Mouse (Mus musculus) stomach, embryonic 15.5 days (tissue): ENCODE measurements around the gene Pusl1. TPM values are rescaled to one million over a fixed set of nuclear protein-coding genes. Genes with fewer than 3 reads are reported as not detected.
A peak's percentile ranks its signal among the peaks of the same experiment; 100 is the strongest.

Experiments
- ATAC-seq: fragments of 200-750 bp; cut with Nextera tagmentation; 2 replicates; pipeline ENCODE4 v1.8.0; 2017; ENCODE audit warnings: low read depth, moderate number of reproducible peaks, moderate TSS enrichment; ENCODE audit not compliant: insufficient read depth, low FRiP score
- H3K27ac ChIP-seq: fragments of 300-500 bp; sonication (generic); 2 replicates; pipeline ENCODE4 v1.5.1; 2015; ENCODE audit warnings: mild to moderate bottlenecking, inconsistent platforms
- H3K27me3 ChIP-seq: fragments of 300-500 bp; sonication (generic); replicated peaks from 2 replicates; pipeline ENCODE4 v1.6.1; 2015; ENCODE audit warnings: inconsistent platforms
- H3K36me3 ChIP-seq: fragments of 300-500 bp; sonication (generic); 2 replicates; pipeline ENCODE4 v1.6.1; 2015; ENCODE audit warnings: inconsistent platforms
- H3K4me1 ChIP-seq: fragments of 300-500 bp; sonication (generic); 2 replicates; pipeline ENCODE4 v1.6.1; 2015; ENCODE audit warnings: inconsistent platforms
- H3K4me2 ChIP-seq: fragments of 300-500 bp; sonication (generic); 2 replicates; pipeline ENCODE4 v1.6.1; 2015; ENCODE audit warnings: mild to moderate bottlenecking, inconsistent platforms
- H3K4me3 ChIP-seq: fragments of 300-500 bp; sonication (generic); replicated peaks from 2 replicates; pipeline ENCODE4 v1.5.1; 2015; ENCODE audit warnings: inconsistent platforms
- H3K9ac ChIP-seq: fragments of 300-500 bp; sonication (generic); 2 replicates; pipeline ENCODE4 v1.6.1; 2015; ENCODE audit warnings: inconsistent platforms
- H3K9me3 ChIP-seq: fragments of 300-500 bp; sonication (generic); 2 replicates; pipeline ENCODE4 v1.6.1; 2016; ENCODE audit warnings: inconsistent platforms
- WGBS: fragments of 180-500 bp; shearing (Covaris S2); methylation state at CpG from one replicate; pipeline ENCODE4 v1.1.7; 2015; 5-methylcytosine and 5-hydroxymethylcytosine counted together
- polyA plus RNA-seq: library from polyadenylated mRNA; unstranded; fragments of >200 nt; fragmentation: Nextera tagmentation; extraction: Ambion mirVana; gene quantifications from 2 replicates; pipeline ENCODE4 v1.2.1, GENCODE M21; 2015

The Pusl1 gene
- polyA plus RNA-seq, 1 experiment from 2014 or later: 51.9 TPM

DNA sequence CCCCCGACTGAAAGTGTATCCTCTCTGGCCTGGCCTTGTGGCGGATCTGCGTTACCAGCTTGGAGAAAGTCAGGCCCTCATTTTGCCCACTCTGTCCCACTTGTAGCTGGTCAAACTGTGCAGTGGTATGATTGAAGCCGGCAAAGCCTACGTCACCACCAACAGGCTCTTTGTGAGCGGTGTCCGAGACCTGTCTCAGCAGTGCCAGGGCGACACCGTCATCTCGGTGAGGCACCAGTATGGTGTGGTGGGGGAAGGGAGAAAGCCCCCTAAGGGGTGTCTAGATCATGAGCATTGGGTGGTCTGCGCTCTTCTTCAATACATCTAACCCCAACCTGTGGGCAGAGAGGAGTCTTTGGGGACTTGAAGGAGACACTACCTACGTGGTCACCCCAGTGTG is 4.9 kb upstream of the Pusl1 start:
- H3K27me3 ChIP-seq: no peaks in the 10 kb centered on the region
- peaks cover 26% of the 10 kb centered on the region for H3K4me1 ChIP-seq
- WGBS: 99% methylated on average over 12 of the region's 12 CpGs
- peaks cover 19% of the 10 kb centered on the region for H3K36me3 ChIP-seq
- H3K4me3 ChIP-seq: no peak overlapping the region
- H3K9me3 ChIP-seq: no peaks in the 10 kb centered on the region
- H3K27ac ChIP-seq: no peak overlapping the region
- H3K4me2 ChIP-seq: no peak overlapping the region
- no peak overlapping the region for H3K9ac ChIP-seq
- no peak for ATAC-seq

- H3K4me1 ChIP-seq: peaks cover 29% of the 10 kb centered on the region
- peaks cover 17% of the 10 kb centered on the region for H3K36me3 ChIP-seq
- no peaks in the 10 kb centered on the region for H3K27me3 ChIP-seq
- no peak overlapping the region for H3K9ac ChIP-seq
- H3K27ac ChIP-seq: no peak overlapping the region
- no peak overlapping the region for H3K4me3 ChIP-seq
- ATAC-seq: no peak
- 88% methylated on average over 4 of the region's 4 CpGs for WGBS
- no peaks in the 10 kb centered on the region for H3K9me3 ChIP-seq
- H3K4me2 ChIP-seq: no peak overlapping the region
These were observed 4.2 kb upstream of the Pusl1 start for GRCm38 (mm10) chr4:155895826-155896225.

DNA sequence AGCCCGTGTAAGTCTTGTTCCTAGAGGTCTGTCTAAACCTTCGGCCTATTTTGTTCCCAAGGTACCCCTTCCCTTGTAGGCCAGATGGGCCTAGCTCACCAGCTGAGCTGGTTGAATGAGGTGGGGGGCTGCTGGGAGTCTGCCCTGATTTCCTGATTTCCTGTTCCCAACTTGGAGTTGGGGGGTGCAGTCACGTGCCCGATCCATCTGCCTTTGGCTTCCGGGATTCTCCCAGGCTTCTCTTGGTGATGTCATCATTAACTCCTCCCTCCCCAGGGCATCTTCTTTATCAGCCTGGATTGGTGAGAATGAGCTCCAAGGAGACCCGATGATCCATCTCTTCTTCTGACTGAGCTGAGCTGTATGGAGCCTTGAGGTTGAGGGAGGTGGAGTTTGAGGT is 3.6 kb upstream of the Pusl1 start:
- H3K36me3 ChIP-seq: peaks cover 15% of the 10 kb centered on the region
- no peaks in the 10 kb centered on the region for H3K27me3 ChIP-seq
- no peak for ATAC-seq
- H3K9ac ChIP-seq: no peak overlapping the region
- 40% methylated on average over 6 of the region's 6 CpGs for WGBS
- H3K4me3 ChIP-seq: peak overlapping the region; percentile 6; the same call in 1 of the 2 replicates
- H3K27ac ChIP-seq: peak overlapping the region; percentile 74; the same call in 1 of the 2 replicates
- H3K9me3 ChIP-seq: no peaks in the 10 kb centered on the region
- H3K4me1 ChIP-seq: peaks cover 35% of the 10 kb centered on the region
- peak overlapping the region; percentile 96 for H3K4me2 ChIP-seq

DNA sequence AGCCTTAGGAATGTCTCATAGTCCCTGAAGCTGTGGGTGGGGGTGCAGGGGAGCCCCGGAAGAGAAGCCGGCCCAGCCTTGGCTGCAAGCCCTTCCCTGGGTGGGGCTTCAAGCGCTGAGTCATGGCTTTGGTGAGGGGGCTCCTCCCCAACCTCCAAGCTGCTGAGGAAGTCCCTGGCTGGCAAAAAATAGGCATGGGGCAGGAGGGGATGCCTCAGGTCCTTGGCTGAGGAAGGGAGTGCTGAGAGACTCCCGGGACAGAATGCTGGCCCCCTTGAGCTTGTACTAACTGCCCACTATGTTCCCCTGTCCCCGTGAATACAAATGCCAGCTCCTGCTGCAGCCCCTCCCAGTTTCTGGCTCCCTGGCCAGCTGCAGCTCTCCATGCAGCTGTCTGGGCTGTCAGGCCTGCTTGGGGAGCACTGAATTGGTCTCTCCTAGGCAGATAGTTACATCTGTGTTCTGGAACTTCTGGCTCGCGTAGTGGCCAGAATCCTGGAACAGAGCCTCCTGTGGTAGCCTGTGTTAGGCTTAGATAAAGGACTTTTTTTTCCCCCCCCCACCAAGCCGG is 2.8 kb upstream of the Pusl1 start:
- Histone ChIP-seq H3K4me1 (peaks cover 39% of the 10 kb centered on the region), H3K9me3 (no peaks in the 10 kb centered on the region), H3K4me3 (peak overlapping the region; percentile 97), H3K36me3 (peaks cover 14% of the 10 kb centered on the region; the same call in 1 of the 2 replicates), H3K9ac (no peak overlapping the region), H3K27ac (peak overlapping the region; percentile 74), H3K27me3 (no peaks in the 10 kb centered on the region), H3K4me2 (peak overlapping the region; percentile 96)
- WGBS: 16% methylated on average over 8 of the region's 8 CpGs
- ATAC-seq: peak; percentile 24; the same call in 1 of the 2 replicates

- no peaks in the 10 kb centered on the region for H3K27me3 ChIP-seq
- H3K4me2 ChIP-seq: peak overlapping the region; percentile 96
- 68% methylated on average over 8 of the region's 8 CpGs for WGBS
- H3K27ac ChIP-seq: no peak overlapping the region
- no peaks in the 10 kb centered on the region for H3K9me3 ChIP-seq
- ATAC-seq: no peak
- no peak overlapping the region for H3K9ac ChIP-seq
- peak overlapping the region; percentile 97 for H3K4me3 ChIP-seq
- peaks cover 19% of the 10 kb centered on the region for H3K36me3 ChIP-seq
- peaks cover 39% of the 10 kb centered on the region for H3K4me1 ChIP-seq
These were observed 1.7 kb upstream of the Pusl1 start for GRCm38 (mm10) chr4:155893212-155893690.

DNA sequence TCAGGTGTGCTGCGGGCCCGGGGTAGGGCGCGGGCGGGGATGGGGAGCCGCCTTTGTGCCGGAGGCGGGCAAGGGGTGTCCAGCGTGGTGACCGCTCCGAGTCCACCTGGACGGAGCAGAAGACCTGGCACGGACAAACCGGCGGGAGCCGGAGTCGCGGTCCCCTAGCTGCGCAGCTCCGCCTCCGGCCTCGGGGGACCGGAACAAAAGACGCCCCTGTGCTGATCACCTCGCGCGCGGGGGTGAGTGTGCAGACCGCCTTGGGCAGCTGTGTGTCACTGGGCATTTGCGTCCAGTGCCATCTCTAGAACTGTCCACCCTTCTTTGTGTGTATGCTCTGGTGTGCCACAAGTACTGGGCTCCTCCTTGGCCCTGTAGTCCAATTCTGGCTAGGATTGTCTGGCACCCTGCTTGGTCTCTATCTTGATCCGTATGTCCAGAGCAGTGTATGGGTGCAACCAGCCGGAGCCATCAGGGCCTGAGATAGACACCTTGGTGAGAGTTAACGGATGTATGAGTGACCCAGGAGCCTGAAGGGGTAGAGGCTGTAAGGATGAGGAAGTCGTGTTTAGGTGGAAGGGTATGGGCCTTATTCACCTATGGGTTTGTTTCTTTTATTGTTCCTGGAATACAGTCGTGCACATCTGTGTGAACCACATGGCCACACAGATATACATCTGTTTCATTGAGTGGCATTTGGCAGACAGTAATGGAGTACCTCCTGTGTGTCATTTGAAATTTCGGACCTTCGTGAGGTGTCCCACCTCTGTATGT is 1.0 kb upstream of the Pusl1 start:
- ATAC-seq: peak; percentile 18
- peaks cover 24% of the 10 kb centered on the region for H3K36me3 ChIP-seq
- H3K27ac ChIP-seq: peak overlapping the region; percentile 99
- 5% methylated on average over 37 of the region's 37 CpGs for WGBS
- no peaks in the 10 kb centered on the region for H3K9me3 ChIP-seq
- H3K4me3 ChIP-seq: peak overlapping the region; percentile 97
- no peaks in the 10 kb centered on the region for H3K27me3 ChIP-seq
- H3K9ac ChIP-seq: peak overlapping the region; percentile 97
- peak overlapping the region; percentile 96 for H3K4me2 ChIP-seq
- peaks cover 39% of the 10 kb centered on the region for H3K4me1 ChIP-seq

- Histone ChIP-seq H3K27ac (peak overlapping the region; percentile 99), H3K9me3 (no peaks in the 10 kb centered on the region), H3K4me3 (peak overlapping the region; percentile 97), H3K9ac (peak overlapping the region; percentile 97), H3K4me2 (peak overlapping the region; percentile 96), H3K4me1 (peaks cover 39% of the 10 kb centered on the region), H3K36me3 (peaks cover 28% of the 10 kb centered on the region), H3K27me3 (no peaks in the 10 kb centered on the region)
- peak; percentile 88 for ATAC-seq
- WGBS: under 1% methylated on average over 55 of the region's 56 CpGs
These were observed 436 bp upstream of the Pusl1 start for GRCm38 (mm10) chr4:155892017-155892416.

DNA sequence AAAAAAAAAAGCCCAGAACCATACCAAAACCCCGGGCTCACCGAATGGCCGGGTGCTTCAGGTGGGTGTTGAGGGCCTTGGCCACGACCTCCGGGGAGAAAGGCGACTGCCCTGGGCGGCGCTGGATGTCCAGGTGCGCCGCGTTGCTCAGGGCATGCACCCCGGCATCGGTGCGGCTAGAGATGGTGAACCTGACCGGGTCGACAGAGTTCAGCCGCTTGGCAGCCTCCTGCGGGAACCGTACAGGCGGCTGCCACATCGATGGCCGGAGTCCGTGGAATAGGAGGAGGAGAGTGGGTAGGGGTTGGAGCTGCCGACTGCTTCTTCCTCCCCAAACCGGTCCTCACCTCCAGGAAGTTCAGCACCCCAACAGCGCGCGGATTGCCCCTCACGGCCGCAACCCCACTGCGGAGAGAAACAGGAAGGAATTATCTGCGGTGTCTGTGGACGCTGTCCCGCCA is 540 bp downstream of the Pusl1 start:
- no peak for ATAC-seq
- Histone ChIP-seq H3K36me3 (peaks cover 27% of the 10 kb centered on the region), H3K4me1 (peaks cover 39% of the 10 kb centered on the region), H3K9ac (peak overlapping the region; percentile 97), H3K4me2 (peak overlapping the region; percentile 96), H3K9me3 (no peaks in the 10 kb centered on the region), H3K27ac (peak overlapping the region; percentile 49), H3K27me3 (no peaks in the 10 kb centered on the region), H3K4me3 (peak overlapping the region; percentile 97)
- under 1% methylated on average over 34 of the region's 34 CpGs for WGBS

DNA sequence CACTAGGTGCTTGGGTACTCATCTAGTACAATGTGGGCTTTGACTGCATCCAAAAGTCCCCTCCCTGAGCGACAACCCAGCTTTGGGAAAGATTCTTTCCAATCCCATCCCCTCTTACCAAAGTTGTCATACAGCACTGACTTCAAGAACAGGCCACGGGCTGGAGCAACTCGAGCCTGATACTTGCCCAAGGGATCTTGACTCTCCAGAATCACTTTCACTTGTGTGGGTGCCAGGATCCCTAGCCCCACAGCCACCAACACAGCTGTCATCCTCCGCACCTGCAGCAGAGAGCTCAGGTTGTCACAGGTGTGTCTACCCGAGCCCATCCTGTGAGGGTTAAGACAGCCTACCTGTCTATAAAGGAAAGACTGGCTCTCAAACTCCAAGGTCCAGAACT is 2.3 kb downstream of the Pusl1 start:
- Histone ChIP-seq H3K36me3 (peaks cover 36% of the 10 kb centered on the region), H3K9me3 (no peaks in the 10 kb centered on the region), H3K27me3 (no peaks in the 10 kb centered on the region), H3K9ac (no peak overlapping the region), H3K4me2 (no peak overlapping the region), H3K4me1 (peaks cover 30% of the 10 kb centered on the region), H3K27ac (no peak overlapping the region), H3K4me3 (no peak overlapping the region)
- ATAC-seq: no peak
- WGBS: 80% methylated on average over 5 of the region's 5 CpGs

- Histone ChIP-seq H3K4me2 (no peak overlapping the region), H3K4me1 (peaks cover 19% of the 10 kb centered on the region), H3K9ac (no peak overlapping the region), H3K27me3 (no peaks in the 10 kb centered on the region), H3K27ac (no peak overlapping the region), H3K4me3 (no peak overlapping the region), H3K36me3 (peaks cover 36% of the 10 kb centered on the region), H3K9me3 (no peaks in the 10 kb centered on the region)
- WGBS: 92% methylated on average over 9 of the region's 9 CpGs
- ATAC-seq: no peak
These were observed 3.4 kb downstream of the Pusl1 start for GRCm38 (mm10) chr4:155888181-155888580.

- Histone ChIP-seq H3K4me1 (peaks cover 14% of the 10 kb centered on the region), H3K9me3 (no peaks in the 10 kb centered on the region), H3K4me3 (no peak overlapping the region), H3K9ac (no peak overlapping the region), H3K36me3 (peaks cover 37% of the 10 kb centered on the region), H3K27ac (no peak overlapping the region), H3K27me3 (no peaks in the 10 kb centered on the region), H3K4me2 (no peak overlapping the region)
- no peak for ATAC-seq
- WGBS: 88% methylated on average over 10 of the region's 10 CpGs
These were observed 3.9 kb downstream of the Pusl1 start for GRCm38 (mm10) chr4:155887674-155888073.

- Histone ChIP-seq H3K27me3 (no peaks in the 10 kb centered on the region), H3K4me1 (peaks cover 13% of the 10 kb centered on the region), H3K27ac (no peak overlapping the region), H3K9ac (no peak overlapping the region), H3K4me3 (no peak overlapping the region), H3K36me3 (peaks cover 39% of the 10 kb centered on the region), H3K9me3 (no peaks in the 10 kb centered on the region), H3K4me2 (no peak overlapping the region)
- no peak for ATAC-seq
- 92% methylated on average over 5 of the region's 5 CpGs for WGBS
These were observed 5.3 kb downstream of the Pusl1 start for GRCm38 (mm10) chr4:155886330-155886729.
